Mouse (Mus musculus) monocyte, adult 2 months (primary cell): ENCODE measurements around the gene Hunk.

ENCODE experiments used
- DNase-seq, 2 experiments: peaks; one replicate each; pipeline ENCODE4 v3.0.0; 2022; ENCODE audit warnings: low spot score in 2 of 2, low read depth in 1 of 2

Gene Hunk

GRCm38 (mm10) chr16:90546591-90546990 is 160.8 kb downstream of the Hunk start:
- DNase-seq: no peak

- DNase-seq: no peak
Measured at GRCm38 (mm10) chr16:90547996-90548395, 162.2 kb downstream of the Hunk start.
